Comparison of ENCODE assay signal across 10 mouse cellular contexts in genomic region chr11:101885881-101886319, GRCm38 (mm10). TPM values are rescaled to one million over a fixed set of nuclear protein-coding genes. Genes with fewer than 3 reads are reported as not detected.
DNase-seq lines count a peak whose midpoint lies in the region; ATAC-seq lines count a peak whose summit lies in the region.
"Had no signal": no experiment of that assay in that cellular context is flagged by ENCODE, and none has a peak within 500 bp of the region (broad histone marks: within the 10 kb centered on the region; RNA-seq: fewer than 3 reads in every experiment).

No protein-coding gene starts in this region.

- peaks cover 65% of the 10 kb centered on the region for H3K4me1 ChIP-seq in kidney, embryonic 16.5 days (ENCODE audit: insufficient read depth, low read length)

- peak overlapping the region; percentile 70 for H3K27ac ChIP-seq in kidney, embryonic 16.5 days (ENCODE audit: low read length)
- H3K27ac ChIP-seq: forebrain, embryonic 15.5 days; liver, embryonic 14.5 days had no signal

- H3K36me3 ChIP-seq in kidney, embryonic 16.5 days (ENCODE audit: insufficient read depth, low read length) = no peaks in the 10 kb centered on the region
- H3K36me3 ChIP-seq: forebrain, embryonic 15.5 days had no signal

- no peak overlapping the region for H3K9ac ChIP-seq in kidney, embryonic 16.5 days (replicated peaks; ENCODE audit: low read length)
- H3K9ac ChIP-seq: forebrain, embryonic 15.5 days; liver, embryonic 14.5 days had no signal

- DNase-seq in kidney, adult 18-20 months = no peak
- DNase-seq in naive thymus-derived CD4-positive, alpha-beta T cell, adult 2 months (ENCODE audit: low read depth) = peak; percentile 28
- DNase-seq in embryo, embryonic 11 days = no peak
- DNase-seq in kidney, postnatal 14 days = no peak
- DNase-seq: right cerebral cortex, postnatal 14 days had no signal

- no peak overlapping the region for H3K4me2 ChIP-seq in kidney, embryonic 16.5 days (replicated peaks; ENCODE audit: low read depth, low read length)
- H3K4me2 ChIP-seq: forebrain, embryonic 15.5 days had no signal

- peaks cover 11% of the 10 kb centered on the region; the same call in 1 of the 2 replicates for H3K27me3 ChIP-seq in kidney, embryonic 16.5 days (ENCODE audit: insufficient read depth, low read length)
- H3K27me3 ChIP-seq: forebrain, embryonic 15.5 days had no signal

- H3K4me3 ChIP-seq in kidney, embryonic 16.5 days (ENCODE audit: low read length) = no peak overlapping the region
- H3K4me3 ChIP-seq: forebrain, embryonic 15.5 days had no signal

- no peak for ATAC-seq in kidney, embryonic 16.5 days (ENCODE audit: low FRiP score, low TSS enrichment)
- ATAC-seq in CD4-positive, CD25-positive, alpha-beta regulatory T cell, adult 4 months = peak; percentile 79
- ATAC-seq in activated CD4-positive, CD25-positive, alpha-beta regulatory T cell, adult 4 months = peak; percentile 61
- ATAC-seq: forebrain, embryonic 15.5 days had no signal

- no peaks in the 10 kb centered on the region for H3K9me3 ChIP-seq in kidney, embryonic 16.5 days (ENCODE audit: low read length)
- H3K9me3 ChIP-seq: forebrain, embryonic 15.5 days had no signal

- 56% methylated on average over 6 of the region's 6 CpGs for WGBS in kidney, embryonic 16.5 days

RNA-seq across cellular contexts. Expression of gene Meox1, which starts 8.3 kb away (rescaled TPM):
- polyA plus RNA-seq in kidney, embryonic 16.5 days (2015; fragmentation: Nextera tagmentation; extraction: Ambion mirVana) = 15.2 and 15.5 TPM in 2 replicates
- polyA plus RNA-seq in CD4-positive, CD25-positive, alpha-beta regulatory T cell, adult 4 months (2017; shearing (Covaris generic)) = not detected
- not detected for polyA plus RNA-seq in activated CD4-positive, CD25-positive, alpha-beta regulatory T cell, adult 4 months (2017; shearing (Covaris generic))

Comparison
In these comparisons a context has a peak if more than half of its experiments do, and no peak if none do; other contexts are left out.
1. RNA of gene Meox1, which starts 8.3 kb away (polyA plus RNA-seq): 15.2 to 15.5 TPM in kidney, embryonic 16.5 days; not detected in CD4-positive, CD25-positive, alpha-beta regulatory T cell, adult 4 months and not detected in activated CD4-positive, CD25-positive, alpha-beta regulatory T cell, adult 4 months; every median in the first group is over 10 times any median in the second.